8 mouse cellular contexts compared by ENCODE assay signal in the genomic region with DNA sequence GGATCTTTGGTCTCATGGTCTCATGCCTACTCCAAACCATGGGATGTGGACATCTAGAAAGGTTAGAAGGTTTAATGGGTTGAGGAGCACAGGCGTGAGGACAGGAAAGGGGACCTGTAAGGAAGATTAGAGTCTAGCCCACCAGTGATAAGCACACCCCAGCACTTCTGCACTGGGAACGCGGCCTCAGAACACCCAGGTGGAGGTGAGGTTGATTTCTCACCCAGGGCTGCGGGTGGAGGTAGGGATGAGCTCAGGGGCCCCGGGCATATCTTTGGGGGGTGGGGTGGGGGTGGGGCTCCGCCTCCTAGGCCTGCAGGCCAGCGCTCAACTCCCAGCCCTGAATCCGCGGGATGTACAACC. TPM values are rescaled to one million over a fixed set of nuclear protein-coding genes. Genes with fewer than 3 reads are reported as not detected.
DNase-seq lines count a peak whose midpoint lies in the region; ATAC-seq and TF ChIP-seq lines count a peak whose summit lies in the region.

No protein-coding gene starts in this region.

- H3K4me2 ChIP-seq in heart, embryonic 13.5 days, result peak overlapping the region; percentile 87
- peak overlapping the region; percentile 83 for H3K4me2 ChIP-seq in forebrain, embryonic 15.5 days (replicated peaks)
- H3K4me2 ChIP-seq in liver, embryonic 16.5 days (ENCODE audit: low read depth, low read length), result peak overlapping the region; percentile 92

- TF ChIP-seq EP300 in ES-Bruce4 (IDR thresholded peaks at IDR 0.05; ENCODE audit: insufficient read depth, low read depth, low read length), result no peak

- H3K36me3 ChIP-seq in heart, embryonic 13.5 days, result no peaks in the 10 kb centered on the region
- H3K36me3 ChIP-seq in ES-Bruce4 (ENCODE audit: control insufficient read depth, insufficient read depth, low read length, poor library complexity, severe bottlenecking), result no peaks in the 10 kb centered on the region
- no peaks in the 10 kb centered on the region for H3K36me3 ChIP-seq in forebrain, embryonic 15.5 days
- no peaks in the 10 kb centered on the region for H3K36me3 ChIP-seq in liver, embryonic 16.5 days (ENCODE audit: control insufficient read depth, insufficient read depth)

- peak overlapping the region; percentile 82 for H3K9ac ChIP-seq in heart, embryonic 13.5 days
- peak overlapping the region; percentile 44 for H3K9ac ChIP-seq in ES-Bruce4 (ENCODE audit: low read depth, poor library complexity, severe bottlenecking)
- peak overlapping the region; percentile 62 for H3K9ac ChIP-seq in forebrain, embryonic 15.5 days (replicated peaks)
- peak overlapping the region; percentile 89 for H3K9ac ChIP-seq in liver, embryonic 16.5 days (ENCODE audit: low read depth, low read length)

- no peak for ATAC-seq in heart, embryonic 13.5 days (ENCODE audit: extremely low read depth, insufficient number of reproducible peaks, low FRiP score, low TSS enrichment)
- peak; percentile 65 for ATAC-seq in forebrain, embryonic 15.5 days (replicated peaks)
- ATAC-seq in liver, embryonic 16.5 days (ENCODE audit: low read depth), result no peak

- no peaks in the 10 kb centered on the region for H3K9me3 ChIP-seq in heart, embryonic 13.5 days
- no peaks in the 10 kb centered on the region for H3K9me3 ChIP-seq in ES-Bruce4 (replicated peaks; ENCODE audit: control insufficient read depth, insufficient read depth, low read length, poor library complexity, severe bottlenecking)
- H3K9me3 ChIP-seq in forebrain, embryonic 15.5 days, result no peaks in the 10 kb centered on the region
- no peaks in the 10 kb centered on the region for H3K9me3 ChIP-seq in liver, embryonic 16.5 days (replicated peaks; ENCODE audit: control insufficient read depth, low read length)

- H3K27me3 ChIP-seq in heart, embryonic 13.5 days (replicated peaks), result no peaks in the 10 kb centered on the region
- no peaks in the 10 kb centered on the region for H3K27me3 ChIP-seq in ES-Bruce4 (ENCODE audit: control insufficient read depth, insufficient read depth, low read length, poor library complexity, severe bottlenecking)
- peaks cover 7% of the 10 kb centered on the region; the same call in 1 of the 2 replicates for H3K27me3 ChIP-seq in forebrain, embryonic 15.5 days
- no peaks in the 10 kb centered on the region for H3K27me3 ChIP-seq in liver, embryonic 16.5 days (ENCODE audit: control insufficient read depth, insufficient read depth, low read depth, low read length)

- H3K4me3 ChIP-seq in heart, embryonic 13.5 days, result peak overlapping the region; percentile 86
- peak overlapping the region; percentile 87 for H3K4me3 ChIP-seq in ES-Bruce4 (ENCODE audit: low read depth, low read length)
- peak overlapping the region; percentile 80 for H3K4me3 ChIP-seq in forebrain, embryonic 15.5 days
- peak overlapping the region; percentile 93 for H3K4me3 ChIP-seq in liver, embryonic 16.5 days (ENCODE audit: low read depth, low read length)

- TF ChIP-seq POLR2A in ES-Bruce4 (IDR thresholded peaks at IDR 0.05; ENCODE audit: insufficient read depth, low read length), result no peak

- no peak for DNase-seq in heart, adult 9 months (ENCODE audit: low spot score in 2 of 2)
- no peak for DNase-seq in yolk sac, embryonic 10.5 days (ENCODE audit: low spot score)
- DNase-seq in thymus, postnatal 4 days, result no peak
- DNase-seq in layer of hippocampus, adult 18-20 months (ENCODE audit: low spot score in 2 of 2), result no peak

- H3K27ac ChIP-seq in heart, embryonic 13.5 days (replicated peaks), result peak overlapping the region; percentile 48; the same call in 1 of the 2 replicates
- no peak overlapping the region for H3K27ac ChIP-seq in ES-Bruce4 (ENCODE audit: insufficient read depth, low read length)
- no peak overlapping the region for H3K27ac ChIP-seq in forebrain, embryonic 15.5 days (replicated peaks)
- H3K27ac ChIP-seq in liver, embryonic 16.5 days (ENCODE audit: low read length), result peak overlapping the region; percentile 92

- TF ChIP-seq CTCF in ES-Bruce4 (IDR thresholded peaks at IDR 0.05; ENCODE audit: low read depth, low read length), result no peak

- H3K4me1 ChIP-seq in heart, embryonic 13.5 days, result peaks cover 40% of the 10 kb centered on the region
- peaks cover 8% of the 10 kb centered on the region for H3K4me1 ChIP-seq in ES-Bruce4 (ENCODE audit: control insufficient read depth, insufficient read depth, low read length)
- H3K4me1 ChIP-seq in forebrain, embryonic 15.5 days, result peaks cover 20% of the 10 kb centered on the region
- peaks cover 60% of the 10 kb centered on the region for H3K4me1 ChIP-seq in liver, embryonic 16.5 days (ENCODE audit: control insufficient read depth, low read depth, low read length)

- 3% methylated on average over 9 of the region's 9 CpGs for WGBS in heart, embryonic 13.5 days
- WGBS in forebrain, embryonic 15.5 days, result 7% methylated on average over 9 of the region's 9 CpGs
- WGBS in liver, embryonic 16.5 days (ENCODE audit: insufficient replicate concordance), result under 1% methylated on average over 9 of the region's 9 CpGs

RNA-seq across cellular contexts. Expression of gene Capn5, which starts 0.5 kb away (rescaled TPM):
- polyA plus RNA-seq in heart, embryonic 13.5 days (2015; fragmentation: Nextera tagmentation; extraction: Ambion mirVana), result 3.8 and 4.0 TPM in 2 replicates
- polyA plus RNA-seq in ES-Bruce4 (2011; ENCODE audit: insufficient read depth, insufficient read length, low read depth, missing spikeins), result 16.9 and 17.0 TPM in 2 replicates
- 15.5 and 15.9 TPM in 2 replicates for polyA plus RNA-seq in forebrain, embryonic 15.5 days (2015; fragmentation: Nextera tagmentation; extraction: Ambion mirVana)
- 13.0 and 14.1 TPM in 2 replicates for polyA plus RNA-seq in liver, embryonic 16.5 days (2015; fragmentation: Nextera tagmentation; extraction: Ambion mirVana)
- total RNA-seq in layer of hippocampus, adult 18-20 months (2021), result 10 to 100 TPM; 43.4 to 47.4 TPM

RNA-seq across cellular contexts. Expression of gene B3gnt6, which starts 21.7 kb away (rescaled TPM):
- polyA plus RNA-seq in heart, embryonic 13.5 days (2015; fragmentation: Nextera tagmentation; extraction: Ambion mirVana), result not detected in 2 replicates
- polyA plus RNA-seq in ES-Bruce4 (2011; ENCODE audit: insufficient read depth, insufficient read length, low read depth, missing spikeins), result not detected in 2 replicates
- 0.15 and 0.42 TPM in 2 replicates for polyA plus RNA-seq in forebrain, embryonic 15.5 days (2015; fragmentation: Nextera tagmentation; extraction: Ambion mirVana)
- 0.04 and 0.06 TPM in 2 replicates for polyA plus RNA-seq in liver, embryonic 16.5 days (2015; fragmentation: Nextera tagmentation; extraction: Ambion mirVana)
- under 1 TPM; 0.13 to 0.25 TPM for total RNA-seq in layer of hippocampus, adult 18-20 months (2021)

RNA-seq across cellular contexts. Expression of gene Omp, which starts 32.2 kb away (rescaled TPM):
- 0.11 and 0.15 TPM in 2 replicates for polyA plus RNA-seq in heart, embryonic 13.5 days (2015; fragmentation: Nextera tagmentation; extraction: Ambion mirVana)
- 0.82 and 1.1 TPM in 2 replicates for polyA plus RNA-seq in ES-Bruce4 (2011; ENCODE audit: insufficient read depth, insufficient read length, low read depth, missing spikeins)
- polyA plus RNA-seq in forebrain, embryonic 15.5 days (2015; fragmentation: Nextera tagmentation; extraction: Ambion mirVana), result 0.46 and 0.47 TPM in 2 replicates
- 0.53 and 0.76 TPM in 2 replicates for polyA plus RNA-seq in liver, embryonic 16.5 days (2015; fragmentation: Nextera tagmentation; extraction: Ambion mirVana)
- 1 to 10 TPM; 1.1 to 1.2 TPM for total RNA-seq in layer of hippocampus, adult 18-20 months (2021)

RNA-seq across cellular contexts. Expression of gene Myo7a, which starts 58.2 kb away (rescaled TPM):
- polyA plus RNA-seq in heart, embryonic 13.5 days (2015; fragmentation: Nextera tagmentation; extraction: Ambion mirVana), result 8.6 and 8.7 TPM in 2 replicates
- 8.0 and 11.6 TPM in 2 replicates for polyA plus RNA-seq in ES-Bruce4 (2011; ENCODE audit: insufficient read depth, insufficient read length, low read depth, missing spikeins)
- 15.8 and 15.9 TPM in 2 replicates for polyA plus RNA-seq in forebrain, embryonic 15.5 days (2015; fragmentation: Nextera tagmentation; extraction: Ambion mirVana)
- 9.3 and 12.1 TPM in 2 replicates for polyA plus RNA-seq in liver, embryonic 16.5 days (2015; fragmentation: Nextera tagmentation; extraction: Ambion mirVana)
- total RNA-seq in layer of hippocampus, adult 18-20 months (2021), result 10 to 100 TPM; 10.0 to 14.5 TPM

Comparison
In these comparisons a context has a peak if more than half of its experiments do, and no peak if none do; other contexts are left out.
1. H3K27ac ChIP-seq: peak in heart, embryonic 13.5 days (single experiment) and liver, embryonic 16.5 days (single experiment); none in ES-Bruce4 (single experiment) and forebrain, embryonic 15.5 days (single experiment).
2. Peak in every context shown above with its lines, with median percentiles within 50 percentile points of each other: H3K4me2 ChIP-seq, H3K4me3 ChIP-seq and H3K9ac ChIP-seq.